Mouse (Mus musculus): ENCODE data around the gene Fez1.

Gene Fez1

GRCm38 (mm10) chr9:36831401-36831800 is 9.7 kb downstream of the Fez1 start:
- in situ Hi-C loops (cut with MboI; ENCODE audit: low pct_unique_long_range_greater_than_20kb in 1 of 2, low sequenced_read_pairs in 2 of 2, unreplicated experiment in 1 of 2): no loop called here

DNA sequence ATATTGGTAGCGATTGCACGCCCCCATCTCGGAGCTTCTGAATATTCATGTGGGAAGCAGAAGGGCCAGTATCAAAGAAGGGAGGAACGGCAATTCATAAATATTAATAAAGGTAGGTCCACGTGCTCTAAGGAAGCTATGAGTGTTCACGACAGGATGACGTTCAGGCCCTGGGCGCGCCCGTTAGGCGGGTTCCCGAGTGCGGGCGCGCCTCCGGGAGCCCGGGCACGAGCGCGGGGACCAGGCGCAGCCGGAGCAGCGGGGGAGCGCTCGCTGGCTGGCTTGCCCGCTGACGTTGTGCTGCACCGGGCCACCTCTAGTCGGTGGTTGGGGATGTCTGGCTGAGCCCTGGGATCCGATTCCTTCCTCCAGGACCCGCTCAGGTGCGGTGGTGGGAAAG is 10.9 kb downstream of the Fez1 start:
- in situ Hi-C loops (cut with MboI; ENCODE audit: low pct_unique_long_range_greater_than_20kb in 1 of 2, low sequenced_read_pairs in 2 of 2, unreplicated experiment in 1 of 2): no loop called here

GRCm38 (mm10) chr9:36833043-36833881 is 11.6 kb downstream of the Fez1 start:
- in situ Hi-C loops (cut with MboI; ENCODE audit: low pct_unique_long_range_greater_than_20kb in 1 of 2, low sequenced_read_pairs in 2 of 2, unreplicated experiment in 1 of 2): no loop called here

DNA sequence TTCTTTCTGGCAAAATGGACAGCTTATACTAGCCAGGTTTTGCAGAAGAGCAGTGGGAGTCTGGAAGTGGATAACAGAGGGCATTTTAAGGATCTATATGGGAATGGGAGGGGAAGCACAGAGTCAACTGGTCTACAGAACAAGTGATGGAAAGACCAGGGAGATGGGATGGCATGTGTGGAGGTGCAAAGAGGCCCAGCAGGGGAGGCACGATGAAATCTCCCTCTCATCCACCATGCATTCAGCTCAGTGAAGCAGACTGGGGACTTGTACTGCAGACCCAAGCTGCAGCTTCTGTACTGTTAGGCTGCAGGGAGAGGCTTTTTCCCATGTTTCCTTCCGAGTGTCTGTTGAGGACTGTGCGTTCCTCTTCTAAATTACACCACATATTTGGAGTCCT is 12.2 kb downstream of the Fez1 start:
- in situ Hi-C loops (cut with MboI; ENCODE audit: low pct_unique_long_range_greater_than_20kb in 1 of 2, low sequenced_read_pairs in 2 of 2, unreplicated experiment in 1 of 2): no loop called here

DNA sequence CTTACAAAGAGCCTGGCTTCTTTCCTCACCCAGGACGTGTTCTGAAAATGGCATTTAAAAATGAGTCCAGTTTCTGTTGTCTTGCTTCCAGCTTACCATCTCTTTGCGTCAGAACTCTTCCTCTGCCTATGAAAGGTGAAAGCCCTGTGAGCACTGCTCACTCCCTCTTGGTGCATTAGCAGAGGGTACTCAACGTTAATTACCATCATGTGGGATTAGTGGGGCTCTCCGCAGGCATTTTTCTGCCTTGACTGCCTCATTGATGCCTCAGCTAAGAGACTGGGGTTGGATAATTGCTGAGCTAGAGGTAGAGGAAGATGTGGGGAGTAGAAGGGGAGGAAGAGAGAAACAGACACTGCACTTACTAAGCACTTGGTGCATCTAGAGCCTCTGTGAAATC is 24.7 kb downstream of the Fez1 start:
- in situ Hi-C loops (cut with MboI; ENCODE audit: low pct_unique_long_range_greater_than_20kb in 1 of 2, low sequenced_read_pairs in 2 of 2, unreplicated experiment in 1 of 2): no loop called here

DNA sequence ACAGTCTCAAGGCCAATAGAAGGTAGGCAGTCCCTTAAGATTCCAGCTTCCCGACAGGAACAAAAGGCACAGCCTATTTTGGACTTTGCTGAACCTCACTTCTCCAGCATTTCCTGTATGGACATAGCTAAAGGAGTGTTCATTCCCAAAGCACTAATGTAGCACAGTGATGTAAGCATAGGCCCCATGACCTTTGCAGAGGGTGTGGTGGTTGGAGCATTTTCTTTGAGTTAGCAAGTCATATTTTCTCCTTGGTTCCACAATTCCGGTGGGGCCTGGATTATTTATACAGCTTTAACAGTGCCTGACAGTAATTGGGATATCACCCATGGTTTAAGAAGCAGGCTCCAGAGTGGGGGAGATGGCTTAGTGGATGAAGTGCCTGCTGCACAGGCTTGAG is 27.0 kb downstream of the Fez1 start:
- in situ Hi-C loops (cut with MboI; ENCODE audit: low pct_unique_long_range_greater_than_20kb in 1 of 2, low sequenced_read_pairs in 2 of 2, unreplicated experiment in 1 of 2): no loop called here

DNA sequence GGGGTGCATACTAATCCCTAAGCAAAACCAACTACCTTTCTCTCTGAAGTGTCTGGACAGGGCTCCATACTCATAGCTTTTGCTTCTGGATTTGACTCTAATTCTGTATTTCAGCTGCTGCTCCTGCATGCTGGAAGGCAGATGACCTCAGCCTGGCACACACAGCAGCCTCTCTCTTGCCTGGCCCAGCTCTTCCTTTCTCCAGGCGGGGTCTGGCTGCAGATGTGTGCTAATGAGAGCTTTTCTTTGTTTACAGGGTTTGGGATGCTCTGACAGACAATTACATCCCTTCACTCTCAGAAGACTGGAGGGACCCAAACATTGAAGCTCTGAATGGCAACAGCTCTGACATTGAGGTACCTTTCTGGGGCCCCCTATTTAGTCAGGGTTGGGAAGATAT is 28.4 kb downstream of the Fez1 start:
- in situ Hi-C loops (cut with MboI; ENCODE audit: low pct_unique_long_range_greater_than_20kb in 1 of 2, low sequenced_read_pairs in 2 of 2, unreplicated experiment in 1 of 2): no loop called here

DNA sequence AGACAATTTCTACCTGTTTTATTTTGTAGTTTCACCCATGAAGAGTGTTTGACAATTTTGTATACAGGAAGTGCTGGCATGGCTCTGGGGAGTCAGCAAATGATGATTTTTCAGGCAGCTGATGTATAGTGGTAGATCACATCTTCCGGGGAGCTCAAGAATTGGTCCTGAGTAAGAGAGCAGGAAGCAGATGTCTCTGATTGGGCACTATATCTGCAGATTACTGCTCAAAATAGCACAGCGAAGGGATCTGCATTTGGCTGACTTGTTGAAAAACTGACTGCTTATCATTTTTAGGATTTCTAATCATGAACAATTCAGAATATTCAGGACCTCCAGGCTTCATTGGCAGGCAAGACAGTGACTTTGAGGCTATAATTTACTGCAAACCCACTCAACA is 30.5 kb downstream of the Fez1 start:
- in situ Hi-C loops (cut with MboI; ENCODE audit: low pct_unique_long_range_greater_than_20kb in 1 of 2, low sequenced_read_pairs in 2 of 2, unreplicated experiment in 1 of 2): no loop called here

GRCm38 (mm10) chr9:36856351-36856750 is 34.7 kb downstream of the Fez1 start:
- in situ Hi-C loops (cut with MboI; ENCODE audit: low pct_unique_long_range_greater_than_20kb in 1 of 2, low sequenced_read_pairs in 2 of 2, unreplicated experiment in 1 of 2): no loop called here

GRCm38 (mm10) chr9:36857476-36858117 is 35.9 kb downstream of the Fez1 start:
- in situ Hi-C loops (cut with MboI; ENCODE audit: low pct_unique_long_range_greater_than_20kb in 1 of 2, low sequenced_read_pairs in 2 of 2, unreplicated experiment in 1 of 2): no loop called here

DNA sequence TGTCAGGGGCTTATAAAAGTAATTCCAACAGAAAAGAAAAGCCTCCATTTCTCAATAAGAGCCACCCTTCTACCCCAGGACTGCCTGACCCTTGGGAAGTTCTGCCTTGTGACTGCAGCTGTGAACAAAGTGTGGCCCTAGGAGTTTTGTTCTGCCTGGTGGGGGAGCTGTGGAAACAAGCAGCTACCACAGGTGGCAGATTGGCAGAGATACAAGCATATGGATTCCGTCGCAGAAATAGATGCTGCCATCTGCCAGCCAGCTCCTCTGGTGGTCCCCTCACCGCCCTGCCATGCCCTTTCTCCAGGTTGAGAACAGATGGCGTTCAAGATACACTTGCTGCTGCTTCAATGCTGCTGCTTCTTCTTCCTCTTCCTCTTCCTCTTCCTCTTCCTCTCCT is 37.0 kb downstream of the Fez1 start:
- in situ Hi-C loops (cut with MboI; ENCODE audit: low pct_unique_long_range_greater_than_20kb in 1 of 2, low sequenced_read_pairs in 2 of 2, unreplicated experiment in 1 of 2): no loop called here

DNA sequence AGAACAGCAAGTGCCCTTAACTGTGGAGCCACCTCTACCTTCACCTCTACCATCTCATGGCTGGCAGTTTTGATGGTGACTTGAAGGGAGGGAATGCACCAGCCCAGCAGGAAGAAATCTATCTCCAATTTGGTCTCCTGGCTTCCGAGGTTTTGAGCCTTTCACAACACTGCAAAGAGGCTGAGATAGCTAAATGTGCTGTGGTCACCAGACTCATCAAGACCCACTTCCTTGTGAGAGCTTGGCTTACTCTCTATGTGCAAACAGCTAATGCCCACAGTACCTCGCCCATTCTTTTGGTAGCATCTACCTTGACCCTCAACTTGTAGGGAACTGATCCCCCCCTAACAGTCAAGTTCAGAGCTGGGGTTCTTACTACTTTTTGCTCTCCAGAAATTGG is 40.9 kb downstream of the Fez1 start:
- in situ Hi-C loops (cut with MboI; ENCODE audit: low pct_unique_long_range_greater_than_20kb in 1 of 2, low sequenced_read_pairs in 2 of 2, unreplicated experiment in 1 of 2): no loop called here

- in situ Hi-C loops (cut with MboI; ENCODE audit: low pct_unique_long_range_greater_than_20kb in 1 of 2, low sequenced_read_pairs in 2 of 2, unreplicated experiment in 1 of 2): no loop called here
These were observed 42.0 kb downstream of the Fez1 start for GRCm38 (mm10) chr9:36863694-36864093.

DNA sequence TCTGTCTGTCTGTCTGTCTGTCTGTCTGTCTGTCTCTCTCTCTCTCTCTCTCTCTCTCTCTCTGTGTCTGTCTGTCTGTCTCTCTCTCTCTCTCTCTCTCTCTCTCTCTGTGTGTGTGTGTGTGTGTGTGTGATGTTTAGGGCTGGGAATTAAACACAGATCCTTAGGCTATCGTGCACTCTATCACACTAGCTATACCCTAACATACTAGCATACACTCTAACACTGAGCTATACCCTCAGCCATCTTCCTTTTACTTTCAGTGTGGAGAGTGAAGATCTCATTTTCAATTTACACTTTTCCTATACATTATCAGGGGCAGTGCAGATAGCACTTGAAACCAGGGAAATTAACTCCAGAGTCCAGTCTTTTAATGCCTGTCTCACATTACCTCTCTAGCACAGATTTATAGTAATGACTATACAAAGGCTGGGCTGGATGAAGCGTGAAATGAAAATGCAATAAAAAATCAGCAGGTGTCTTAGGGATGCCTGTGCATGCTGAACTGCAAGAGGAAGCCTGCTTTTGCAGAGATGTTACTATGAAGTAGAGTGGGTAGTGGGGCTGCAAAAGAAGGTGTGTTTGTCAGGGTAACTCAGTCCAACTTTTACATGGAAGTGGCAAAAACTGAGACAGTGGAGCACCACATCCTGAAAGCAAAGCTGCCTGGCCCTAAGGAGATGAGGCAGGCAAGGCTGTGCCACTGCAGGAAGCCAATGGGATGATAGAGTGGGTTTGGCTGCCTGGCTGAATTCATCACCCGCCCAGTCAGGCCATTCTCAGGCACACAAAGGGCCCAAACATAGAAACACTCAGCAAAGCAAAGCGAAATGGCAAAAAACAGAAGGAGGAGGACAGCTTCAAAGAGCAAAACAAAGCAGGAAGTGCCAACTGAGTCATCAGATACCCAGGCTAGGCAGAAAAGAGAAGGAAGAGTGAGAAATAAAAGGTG is 43.5 kb downstream of the Fez1 start:
- in situ Hi-C loops (cut with MboI; ENCODE audit: low pct_unique_long_range_greater_than_20kb in 1 of 2, low sequenced_read_pairs in 2 of 2, unreplicated experiment in 1 of 2): no loop called here

GRCm38 (mm10) chr9:36868662-36869061 is 47.0 kb downstream of the Fez1 start:
- in situ Hi-C loops (cut with MboI; ENCODE audit: low pct_unique_long_range_greater_than_20kb in 1 of 2, low sequenced_read_pairs in 2 of 2, unreplicated experiment in 1 of 2): no loop called here

GRCm38 (mm10) chr9:36870263-36870662 is 48.6 kb downstream of the Fez1 start:
- in situ Hi-C loops (cut with MboI; ENCODE audit: low pct_unique_long_range_greater_than_20kb in 1 of 2, low sequenced_read_pairs in 2 of 2, unreplicated experiment in 1 of 2): no loop called here

DNA sequence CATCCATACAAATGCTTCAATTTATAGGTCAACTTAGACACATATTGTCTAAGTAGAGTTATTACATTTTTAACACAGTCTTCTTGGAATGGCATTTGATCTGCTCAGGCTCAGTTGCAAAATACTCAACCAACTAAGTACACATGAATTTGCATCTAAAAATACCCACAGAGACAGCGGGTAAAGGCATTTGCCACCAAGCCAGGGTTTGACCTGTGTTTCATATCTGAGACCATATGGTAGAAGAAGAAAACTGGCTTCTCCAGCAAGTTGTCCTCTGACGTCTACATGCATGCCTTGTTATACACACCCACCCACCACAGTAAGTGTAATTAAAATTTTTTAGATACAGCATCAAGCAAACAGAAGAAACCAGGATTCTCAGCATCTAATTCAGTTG is 52.1 kb downstream of the Fez1 start:
- in situ Hi-C loops (cut with MboI; ENCODE audit: low pct_unique_long_range_greater_than_20kb in 1 of 2, low sequenced_read_pairs in 2 of 2, unreplicated experiment in 1 of 2): no loop called here

DNA sequence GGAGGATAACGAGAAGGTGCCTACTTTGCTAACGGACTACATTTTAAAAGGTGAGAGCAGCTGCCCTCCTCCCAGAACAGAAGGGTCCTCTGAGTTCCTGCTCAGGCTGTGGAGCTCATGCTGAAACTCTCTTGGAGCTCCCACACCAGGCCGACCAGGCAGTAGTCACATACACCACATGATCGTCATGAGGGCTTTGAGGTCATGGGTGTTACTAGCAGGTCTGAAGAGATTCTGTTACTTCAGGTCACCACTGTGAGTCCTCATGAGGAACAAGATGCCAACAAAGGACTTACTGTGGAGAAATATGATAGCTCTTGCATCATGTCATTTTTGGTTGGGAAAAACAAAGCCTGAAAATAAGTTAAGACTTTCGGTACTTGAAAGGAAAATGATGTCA is 54.6 kb downstream of the Fez1 start:
- in situ Hi-C loops (cut with MboI; ENCODE audit: low pct_unique_long_range_greater_than_20kb in 1 of 2, low sequenced_read_pairs in 2 of 2, unreplicated experiment in 1 of 2): loop anchor here in 1 of 2 experiments (25.0 kb wide), 1 partner anchor 439 kb away; the partner anchor contains the start of gene Gm7257

DNA sequence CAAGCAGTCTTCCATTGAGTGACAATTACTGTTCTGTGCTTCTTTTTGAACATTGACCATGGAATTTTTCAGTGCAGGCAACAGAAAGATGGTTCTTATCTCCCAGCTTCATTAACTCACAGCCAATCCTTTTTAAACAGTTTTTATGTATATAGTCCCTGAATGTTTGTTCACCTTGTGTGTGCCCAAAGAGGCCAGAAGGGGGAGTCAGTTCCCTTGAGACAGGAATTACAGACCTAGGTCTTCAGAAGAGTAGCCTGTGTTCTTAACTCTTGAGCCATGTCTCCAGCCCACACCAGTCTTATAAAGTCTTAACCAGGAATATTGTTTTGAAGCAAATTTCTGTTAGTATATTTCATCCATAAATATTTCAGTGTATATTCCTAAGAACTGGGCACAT is 55.1 kb downstream of the Fez1 start:
- in situ Hi-C loops (cut with MboI; ENCODE audit: low pct_unique_long_range_greater_than_20kb in 1 of 2, low sequenced_read_pairs in 2 of 2, unreplicated experiment in 1 of 2): loop anchor here in 1 of 2 experiments (25.0 kb wide), 1 partner anchor 439 kb away; the partner anchor contains the start of gene Gm7257
